Mouse (Mus musculus): ENCODE results near the gene Myh9.
"Not testable (repeated sequence)": the region's sequence is repeated elsewhere in the genome, so short reads cannot be mapped to it uniquely, and the experiment has no call there.

Gene Myh9

DNA sequence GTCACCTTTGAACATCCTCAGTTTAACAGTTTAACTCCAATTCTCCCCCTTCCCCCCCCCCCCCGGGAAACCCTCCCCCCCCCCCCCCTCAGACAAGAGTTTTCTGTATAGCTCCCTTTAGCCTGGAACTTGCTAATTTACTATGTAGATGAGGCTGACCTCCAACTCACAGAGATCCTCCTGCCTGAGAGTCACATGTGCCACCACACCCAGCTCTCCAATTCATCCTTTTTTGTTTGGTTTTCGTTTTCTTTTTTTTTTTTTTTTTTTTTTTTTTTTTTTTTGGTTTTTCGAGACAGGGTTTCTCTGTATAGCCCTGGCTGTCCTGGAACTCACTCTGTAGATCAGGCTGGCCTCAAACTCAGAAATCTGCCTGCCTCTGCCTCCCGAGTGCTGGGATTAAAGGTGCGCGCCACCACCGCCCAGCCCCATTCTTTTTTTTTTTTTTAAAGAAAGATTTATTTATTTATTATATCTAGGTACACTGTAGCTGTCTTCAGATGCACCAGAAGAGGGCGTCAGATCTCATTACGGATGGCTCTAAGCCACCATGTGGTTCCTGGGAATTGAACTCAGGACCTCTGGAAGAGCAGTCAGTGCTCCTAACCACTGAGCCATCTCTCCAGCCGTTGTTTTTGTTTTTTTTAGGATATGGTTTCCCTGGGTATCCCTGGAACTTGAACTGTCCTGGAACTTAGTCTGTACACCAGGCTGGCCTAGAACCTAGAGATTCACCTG, 25.4 kb upstream of the Myh9 start:
- DNase-seq (ENCODE audit: low spot score in 2 of 2): not testable (repeated sequence)

DNA sequence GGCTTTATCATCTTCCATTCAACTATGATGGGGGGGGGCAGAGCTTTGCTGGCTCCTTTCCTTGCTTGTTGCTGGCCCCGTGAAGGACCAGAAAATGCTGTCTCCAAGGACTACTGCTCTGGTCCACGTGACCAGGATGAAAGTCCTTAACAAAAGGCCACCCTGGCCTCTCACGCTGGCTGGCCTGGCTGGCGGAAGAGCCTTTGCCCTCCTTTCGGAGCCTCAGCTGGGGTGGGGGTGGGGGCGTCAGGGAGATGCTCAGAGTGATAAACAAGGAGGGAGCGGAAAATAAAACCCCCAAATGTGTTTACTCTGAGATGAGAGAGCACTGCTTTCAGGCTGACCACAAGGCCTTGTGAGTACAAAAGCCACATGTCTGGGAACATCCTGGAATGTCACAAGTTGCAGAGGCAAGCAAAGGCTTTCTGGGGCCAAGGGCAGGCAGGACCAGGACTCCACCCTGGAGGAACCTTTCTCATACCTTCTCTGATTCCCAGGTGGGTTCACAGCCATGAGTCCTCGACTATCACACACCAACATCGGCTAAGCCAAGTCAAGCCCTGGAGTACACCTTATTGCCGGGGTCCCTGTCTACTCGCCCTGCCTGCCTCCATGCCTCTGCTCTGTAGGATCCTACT, 24.7 kb upstream of the Myh9 start:
- DNase-seq (ENCODE audit: low spot score in 2 of 2): no peak

DNA sequence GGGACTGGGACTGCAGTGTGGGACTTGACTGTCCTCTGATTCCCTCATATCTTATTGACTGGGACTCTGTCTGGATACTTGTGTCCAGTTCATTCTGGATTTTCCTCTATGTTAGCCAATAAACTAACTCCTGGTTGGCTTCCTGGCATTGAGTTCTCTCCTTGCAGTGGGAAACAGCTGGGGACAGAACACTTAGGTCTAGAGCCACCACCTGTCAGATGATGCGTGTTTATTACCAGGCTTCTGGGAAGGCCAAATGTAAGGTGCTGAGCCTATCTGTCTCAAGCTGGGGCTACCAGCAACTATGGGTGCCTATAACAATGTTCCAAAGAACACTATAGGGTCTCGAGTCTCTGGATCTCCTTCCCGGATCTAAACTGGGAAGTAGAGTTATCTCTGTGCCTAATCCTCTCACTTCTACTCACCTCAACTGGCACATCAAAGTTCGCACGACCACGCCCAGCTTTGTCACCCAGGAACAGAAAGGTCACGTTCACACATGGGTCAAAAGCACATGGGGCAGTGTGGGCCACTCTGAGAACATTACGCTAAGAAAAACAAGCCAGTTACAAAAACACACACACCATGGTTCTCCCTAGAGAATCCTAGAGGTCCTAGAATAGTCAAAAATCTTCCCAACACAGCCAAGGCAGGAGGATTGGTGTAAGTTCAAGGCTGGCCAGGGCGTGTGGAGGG, 22.2 kb upstream of the Myh9 start:
- no peak for DNase-seq (ENCODE audit: low spot score in 2 of 2)

DNA sequence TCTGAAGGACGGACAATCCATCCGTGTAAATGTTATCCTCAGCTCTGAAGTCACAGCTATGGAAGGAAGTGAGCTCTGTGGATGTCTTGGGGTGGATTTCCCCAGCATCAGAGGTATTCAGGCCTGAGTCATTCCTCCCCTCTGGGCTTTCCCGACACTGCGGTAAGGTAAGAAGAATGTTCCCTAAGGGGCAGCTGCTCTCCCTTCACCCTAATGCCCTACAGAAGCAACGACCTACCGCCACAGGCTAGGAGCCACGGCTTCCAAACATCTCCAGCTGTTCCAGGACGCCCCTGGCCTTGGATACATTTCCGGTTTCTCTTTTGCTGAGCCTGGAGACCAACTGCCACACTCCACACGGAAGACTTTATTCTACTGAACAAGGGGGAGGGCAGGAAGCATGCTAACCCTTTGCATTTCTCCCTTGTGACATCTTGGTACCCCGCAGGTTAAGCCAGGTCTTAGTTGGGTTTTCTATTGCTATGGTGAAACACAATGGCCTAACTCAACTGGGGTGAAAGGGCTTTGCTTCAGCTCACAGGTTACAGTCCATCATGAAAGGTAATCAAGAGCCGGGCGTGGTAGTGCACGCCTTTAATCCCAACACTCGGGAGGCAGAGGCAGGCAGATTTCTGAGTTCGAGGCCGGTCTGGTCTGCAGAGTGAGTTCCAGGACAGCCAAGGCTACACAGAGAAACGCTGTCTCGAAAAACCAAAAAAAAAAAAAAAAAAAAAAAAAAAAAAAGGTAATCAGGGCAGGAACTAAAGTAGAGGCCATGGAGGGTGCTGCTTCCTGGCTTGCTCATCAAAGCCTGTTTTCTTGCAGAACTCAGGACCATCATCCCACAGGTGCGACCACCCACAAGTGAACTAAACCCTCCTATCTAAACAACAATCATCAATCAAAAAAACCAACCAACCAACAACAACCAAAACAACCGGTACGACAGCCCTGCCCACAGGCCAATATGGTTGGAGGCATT, 21.3 kb upstream of the Myh9 start:
- no peak for DNase-seq (ENCODE audit: low spot score in 2 of 2)

DNA sequence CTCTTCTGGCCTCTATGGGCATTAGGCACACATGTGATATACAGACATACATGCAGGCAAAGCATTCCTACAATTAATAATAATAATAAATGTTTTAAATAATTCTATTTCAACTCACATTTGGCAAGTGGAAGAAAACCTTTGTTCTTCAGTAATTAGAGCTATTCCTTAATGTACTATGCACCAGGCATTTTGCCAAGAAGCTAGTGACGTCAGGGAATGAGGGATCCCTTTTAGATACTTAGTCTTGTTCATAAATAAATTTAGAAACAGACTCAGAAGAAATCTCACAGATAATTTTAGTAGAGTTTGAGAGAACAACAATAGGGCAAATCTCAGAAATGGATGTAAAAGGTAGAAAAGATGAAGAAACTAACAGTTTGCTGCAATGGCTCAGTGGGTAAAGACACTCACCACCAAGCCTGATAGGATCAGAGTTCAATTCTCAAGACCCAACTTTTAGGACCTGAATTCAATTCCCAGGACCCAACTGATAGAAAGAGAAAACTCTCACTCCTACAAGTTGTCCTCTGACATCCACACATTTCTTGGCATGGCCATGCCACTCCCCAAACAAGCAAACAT, 18.2 kb upstream of the Myh9 start:
- DNase-seq (ENCODE audit: low spot score in 2 of 2): no peak

DNA sequence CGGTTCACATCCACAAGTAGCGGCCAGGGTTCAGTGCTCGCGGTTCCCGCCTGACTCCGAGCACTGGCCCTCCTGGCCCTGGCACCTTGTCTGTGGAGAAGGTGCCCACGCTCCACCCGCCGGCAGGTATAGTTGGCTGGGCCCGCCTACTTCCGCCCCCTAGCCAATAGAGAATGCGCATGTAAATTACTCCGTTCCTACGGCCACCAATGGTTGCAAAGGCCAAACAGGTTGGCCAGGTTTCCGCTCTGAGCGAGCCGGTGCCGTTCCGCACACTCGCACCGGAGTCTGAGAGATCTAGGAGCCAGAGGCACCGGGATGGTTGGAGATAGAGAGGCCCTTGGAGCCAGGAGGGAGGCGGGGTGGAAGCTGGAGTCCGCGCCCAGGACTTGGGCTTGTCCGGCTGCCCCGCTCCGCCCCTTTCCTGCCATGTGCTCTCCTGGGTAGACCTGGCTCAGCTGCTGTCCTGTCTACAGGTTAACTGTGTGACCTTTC, 15.7 kb upstream of the Myh9 start:
- peak in 1 of 2 experiments; percentile 60 for DNase-seq (ENCODE audit: low spot score in 2 of 2)

DNA sequence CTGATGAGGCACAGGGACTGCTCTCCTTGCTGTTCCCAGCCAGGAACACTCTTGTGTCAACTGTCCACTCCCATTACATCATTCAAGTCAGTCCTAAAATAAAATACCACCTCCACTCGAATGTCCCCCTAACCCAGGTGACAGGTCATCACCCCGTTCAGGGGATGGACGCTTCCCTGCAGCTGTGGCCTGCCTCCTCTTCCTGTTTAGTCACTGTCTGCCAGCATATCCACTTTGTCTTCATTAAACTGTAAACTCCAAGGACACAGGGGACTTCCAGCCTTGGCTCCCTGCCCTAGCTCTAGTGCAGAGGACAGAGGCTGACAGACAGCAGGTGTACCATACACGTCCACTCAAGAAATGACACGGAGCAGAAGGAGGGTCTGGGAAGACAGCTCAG, 14.6 kb upstream of the Myh9 start:
- DNase-seq (ENCODE audit: low spot score in 2 of 2): no peak

DNA sequence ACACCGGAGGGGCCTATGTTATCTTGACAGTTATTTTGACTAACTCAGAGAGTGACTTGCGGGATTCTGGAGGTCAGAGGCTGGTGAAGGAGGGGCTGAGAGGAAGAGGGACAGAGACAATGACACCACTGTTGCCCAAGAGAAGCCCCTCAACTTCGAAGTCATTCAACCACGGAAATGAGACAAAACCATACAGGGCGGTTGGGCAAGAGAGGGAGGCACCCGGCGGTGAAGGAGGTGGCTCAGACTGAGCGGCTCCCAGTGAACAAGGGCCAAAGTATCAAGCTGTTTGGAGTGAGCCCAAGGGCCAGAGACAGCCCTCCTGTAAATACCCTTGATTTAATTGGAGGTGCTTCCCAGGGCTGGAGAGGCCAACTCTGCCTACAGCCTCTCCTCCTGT, 13.3 kb upstream of the Myh9 start:
- no peak for DNase-seq (ENCODE audit: low spot score in 2 of 2)

DNA sequence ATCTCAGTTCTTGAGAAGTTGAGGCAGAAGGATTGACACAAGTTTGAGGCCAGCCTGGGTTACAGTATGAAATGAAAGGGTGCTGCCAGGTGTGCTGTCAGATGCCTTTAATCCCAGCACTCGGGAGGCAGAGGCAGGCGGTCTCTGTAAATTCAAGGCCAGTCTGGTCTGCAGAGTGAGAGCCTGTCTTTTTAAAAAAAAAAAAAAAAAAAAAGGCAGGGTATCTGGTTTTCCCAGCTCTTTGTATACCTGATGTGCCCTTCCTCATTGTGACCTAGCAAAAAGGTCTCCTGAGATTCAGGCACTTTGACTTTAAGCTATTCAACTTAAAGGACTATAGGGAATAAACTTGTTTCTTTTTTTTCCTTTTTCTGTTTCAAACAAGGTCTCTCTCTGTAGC, 10.0 kb upstream of the Myh9 start:
- no peak for DNase-seq (ENCODE audit: low spot score in 2 of 2)

DNA sequence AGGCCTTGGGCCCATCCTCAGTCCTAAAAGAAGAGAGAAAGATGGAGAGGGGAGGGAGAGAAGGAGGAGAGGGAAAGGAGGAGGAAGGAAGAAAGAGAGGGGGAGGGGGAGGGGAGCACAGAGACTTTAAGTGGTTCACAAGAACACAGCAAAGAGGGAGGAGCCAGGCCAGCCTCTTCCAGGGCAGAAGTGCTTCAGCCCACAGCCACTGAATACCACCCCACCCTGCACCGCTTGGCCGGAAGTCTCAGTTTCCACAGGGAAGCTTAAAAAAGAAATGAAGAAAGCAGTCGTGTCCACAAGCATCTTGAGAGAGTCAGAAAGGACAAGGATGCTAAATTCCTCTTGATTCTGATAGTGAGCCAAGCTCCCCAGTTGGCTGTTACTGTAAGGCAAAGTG, 9.2 kb upstream of the Myh9 start:
- no peak for DNase-seq (ENCODE audit: low spot score in 2 of 2)

DNA sequence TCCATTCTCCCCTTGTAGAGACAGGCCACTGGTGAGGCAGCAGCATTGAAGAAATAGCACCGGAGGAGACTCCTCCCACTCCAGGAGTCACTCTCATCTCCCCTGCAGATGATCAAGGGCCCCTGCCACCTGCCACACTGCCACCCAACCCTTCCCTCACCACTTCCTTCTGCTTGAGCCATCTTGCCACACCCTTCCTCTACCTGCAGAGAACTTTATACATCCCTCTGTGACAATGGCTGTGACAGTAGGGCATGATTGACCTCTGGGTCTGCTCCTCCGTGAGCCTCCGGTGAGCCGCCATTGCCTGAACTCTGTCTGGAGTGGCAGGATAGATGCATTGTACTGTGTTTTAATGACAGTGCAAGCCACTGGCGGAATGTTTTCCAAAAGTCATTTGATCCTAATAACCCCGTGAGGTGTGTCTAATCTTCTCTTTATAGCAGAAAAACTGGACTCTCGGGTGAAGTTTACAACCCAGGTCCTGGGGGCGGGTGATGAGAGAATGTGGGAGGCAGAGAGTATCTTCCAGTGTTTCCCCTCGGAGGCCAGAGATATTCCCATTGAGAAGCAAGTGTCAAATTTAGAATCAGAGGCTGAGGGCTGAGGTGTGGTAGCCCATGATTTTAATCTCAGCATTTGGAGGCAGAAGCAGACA, 7.7 kb upstream of the Myh9 start:
- DNase-seq (ENCODE audit: low spot score in 2 of 2): peak in 1 of 2 experiments; percentile 71

DNA sequence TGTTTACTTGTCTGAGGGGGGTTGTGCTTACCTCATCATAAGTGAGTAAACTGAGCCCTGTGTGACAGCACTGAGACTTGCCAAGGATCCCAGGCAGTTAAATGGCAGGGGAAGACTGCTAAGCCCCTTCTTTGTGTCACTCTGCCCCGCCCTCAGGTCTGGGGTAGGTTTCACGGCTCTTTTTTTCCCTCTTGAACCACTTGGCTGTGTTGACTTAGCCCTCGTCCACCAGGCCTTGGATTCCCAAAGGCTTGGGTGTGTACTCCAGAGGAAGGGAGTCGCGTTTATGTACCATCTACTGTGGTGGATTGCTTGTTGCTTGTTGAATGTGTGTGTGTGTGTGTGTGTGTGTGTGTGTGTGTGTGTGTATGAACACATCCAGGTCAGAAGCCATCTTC, 7.1 kb upstream of the Myh9 start:
- DNase-seq (ENCODE audit: low spot score in 2 of 2): no peak

DNA sequence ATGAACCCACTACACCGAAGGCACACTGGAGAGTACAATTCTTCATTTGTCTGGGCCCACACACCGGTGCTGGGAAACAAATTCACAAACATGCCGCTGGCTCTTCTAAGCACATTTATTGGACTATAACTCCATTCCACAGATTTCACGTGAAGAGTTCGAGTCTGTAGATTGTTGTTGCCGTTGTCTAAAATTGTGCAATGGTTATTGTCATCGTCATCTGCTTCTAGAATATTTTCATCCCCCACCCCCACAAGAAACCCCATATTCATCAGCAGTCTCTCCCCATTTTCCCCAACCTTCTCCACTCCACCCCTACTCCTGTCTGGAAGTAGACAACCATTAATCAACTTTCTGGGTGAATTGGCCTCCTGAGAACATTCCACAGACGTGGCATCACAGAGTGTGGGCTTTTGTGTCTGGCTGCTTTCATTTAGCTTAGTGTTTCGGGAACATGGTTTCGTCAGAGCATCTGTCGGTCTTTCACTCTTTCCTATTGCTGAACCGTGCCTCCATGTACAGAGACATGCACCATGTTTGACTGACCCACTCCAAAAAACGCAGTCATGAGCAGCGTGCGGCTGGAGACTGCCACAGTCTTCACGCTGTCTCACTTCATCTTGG, 6.6 kb upstream of the Myh9 start:
- DNase-seq (ENCODE audit: low spot score in 2 of 2): no peak

DNA sequence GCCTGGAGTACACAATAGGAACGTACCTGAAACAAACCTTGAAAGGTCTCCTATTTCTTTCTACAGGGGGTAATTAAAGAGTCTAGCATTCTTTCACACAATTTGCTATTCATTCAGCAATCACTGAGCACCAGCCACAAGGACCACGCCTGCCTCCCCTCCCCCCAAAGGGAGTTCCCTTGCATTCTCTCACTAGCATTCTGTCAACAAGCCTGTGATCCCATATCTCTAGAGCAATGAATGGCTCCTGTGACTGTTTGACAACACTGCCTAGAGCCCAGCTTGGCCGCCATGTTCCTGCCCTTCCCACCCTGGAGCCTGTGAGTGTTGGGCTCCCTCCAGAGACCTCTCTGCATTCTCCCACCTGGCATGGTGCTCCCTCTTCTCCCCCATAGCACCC, 5.9 kb upstream of the Myh9 start:
- no peak for DNase-seq (ENCODE audit: low spot score in 2 of 2)

DNA sequence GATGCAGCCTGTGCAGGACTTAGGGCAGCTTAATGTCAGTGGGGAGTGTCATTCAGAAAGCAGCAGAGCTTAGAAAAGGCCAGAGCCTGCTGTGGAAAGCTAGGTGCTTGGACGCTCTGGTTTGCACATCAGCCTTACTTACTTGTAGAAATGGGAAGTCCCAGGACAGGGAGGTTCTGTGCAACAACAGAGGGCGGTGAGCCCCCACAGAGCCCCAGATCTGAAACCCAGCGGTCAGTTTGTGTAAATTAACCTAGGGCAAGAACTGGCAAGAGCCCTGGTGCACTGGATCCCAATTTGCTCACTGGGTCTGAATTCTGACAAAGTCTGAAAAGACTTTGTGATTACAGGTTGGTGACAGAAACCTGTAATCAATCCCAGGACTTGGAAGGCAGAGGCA, 5.1 kb upstream of the Myh9 start:
- DNase-seq (ENCODE audit: low spot score in 2 of 2): no peak

DNA sequence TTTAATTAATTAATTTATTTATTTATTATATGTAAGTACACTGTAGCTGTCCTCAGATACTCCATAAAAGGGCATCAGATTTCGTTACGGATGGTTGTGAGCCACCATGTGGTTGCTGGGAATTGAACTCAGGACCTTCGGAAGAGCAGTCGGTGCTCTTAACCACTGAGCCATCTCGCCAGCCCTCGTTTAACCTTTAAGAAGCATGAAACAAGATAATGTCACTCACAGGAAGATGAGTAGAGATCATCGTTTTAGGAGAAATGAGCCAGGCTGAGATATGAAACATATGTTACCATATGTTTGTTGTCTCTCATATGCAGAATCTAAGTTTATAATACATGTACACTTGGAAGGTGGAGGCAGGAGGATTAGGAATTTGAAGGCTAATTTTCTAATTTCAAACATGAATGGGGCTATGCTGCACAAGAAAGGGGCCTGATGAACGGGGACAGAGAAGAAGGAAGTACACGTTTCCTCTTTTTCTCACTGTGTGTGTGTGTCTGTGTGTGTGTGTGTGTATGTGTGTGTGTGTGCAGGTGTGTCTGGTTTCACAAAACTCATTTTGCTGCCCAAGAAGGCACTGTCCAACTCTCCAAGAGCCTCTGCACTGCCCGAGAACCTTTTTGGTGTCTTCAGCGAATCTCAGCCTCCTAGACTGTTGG, 4.1 kb upstream of the Myh9 start:
- DNase-seq (ENCODE audit: low spot score in 2 of 2): peak in 1 of 2 experiments; percentile 59

DNA sequence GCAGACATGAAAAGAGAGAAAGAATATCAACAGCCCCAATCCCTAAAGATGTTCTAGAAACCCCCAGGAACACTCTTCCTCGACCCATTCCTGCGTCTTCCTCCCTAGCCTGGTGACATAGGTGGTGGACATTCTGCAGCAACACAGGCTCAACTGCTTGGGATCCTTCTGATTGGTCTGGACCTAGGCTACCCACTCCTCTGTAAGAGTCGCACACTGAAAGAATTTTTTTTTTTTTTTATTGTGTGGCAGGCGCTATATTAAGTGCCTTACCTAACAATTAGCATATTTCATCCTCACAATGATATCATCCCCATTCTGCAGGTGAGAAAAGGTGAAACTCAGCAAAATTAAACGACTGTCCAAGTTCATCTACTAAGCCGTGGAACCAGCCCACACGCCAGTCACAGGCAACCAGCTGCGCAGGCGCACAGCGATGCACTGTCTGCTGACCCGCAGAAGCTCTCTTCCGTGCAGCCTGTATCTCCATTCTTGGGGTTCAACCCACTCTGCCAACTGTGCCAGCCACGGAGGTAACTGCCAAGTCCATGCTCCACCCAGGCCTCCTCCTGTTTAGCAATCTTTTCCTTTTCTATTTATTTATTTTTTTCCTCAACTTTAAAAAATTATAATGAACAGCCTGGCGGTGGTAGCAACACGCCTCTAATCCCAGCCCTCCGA, 3.1 kb upstream of the Myh9 start:
- DNase-seq (ENCODE audit: low spot score in 2 of 2): no peak

DNA sequence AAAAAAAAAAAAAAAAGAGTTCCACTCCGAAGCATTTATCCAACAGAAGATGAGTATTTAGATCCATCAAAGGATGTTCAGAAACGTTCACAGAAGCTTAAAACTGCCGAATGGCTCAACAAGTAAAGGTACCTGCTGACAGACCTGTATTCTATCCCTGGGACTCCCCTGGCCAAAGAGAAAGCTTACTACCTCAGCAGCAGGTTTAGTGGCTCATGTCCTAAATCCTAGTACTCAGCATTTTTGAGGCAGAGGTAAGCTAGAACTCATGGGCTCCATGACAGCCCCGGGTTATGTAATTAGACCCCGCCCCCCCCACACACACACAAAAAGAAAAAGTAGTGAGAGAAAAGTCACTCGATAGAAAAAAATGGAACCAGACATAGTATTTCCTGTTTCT, 2.1 kb upstream of the Myh9 start:
- no peak for DNase-seq (ENCODE audit: low spot score in 2 of 2)

DNA sequence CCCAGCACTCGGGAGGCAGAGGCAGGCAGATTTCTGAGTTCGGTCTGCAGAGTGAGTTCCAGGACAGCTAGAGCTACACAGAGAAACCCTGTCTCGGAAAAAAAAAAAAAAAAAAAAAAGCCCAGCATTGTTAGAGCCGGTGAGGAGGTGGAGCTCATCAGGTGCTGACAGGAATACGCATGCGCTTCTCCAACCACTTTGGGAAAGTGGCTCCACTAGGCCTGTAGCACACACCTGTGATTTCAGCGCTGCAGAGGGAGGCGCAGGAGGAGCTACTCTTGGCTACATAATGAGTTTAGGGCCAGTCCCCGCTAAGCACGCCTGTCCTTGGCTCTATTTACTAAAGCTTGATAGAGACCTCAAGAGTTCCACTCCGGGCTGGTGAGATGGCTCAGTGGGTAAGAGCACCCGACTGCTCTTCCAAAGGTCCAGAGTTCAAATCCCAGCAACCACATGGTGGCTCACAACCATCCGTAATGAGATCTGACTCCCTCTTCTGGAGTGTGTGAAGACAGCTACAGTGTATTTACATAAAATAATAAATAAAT, 1.6 kb upstream of the Myh9 start:
- not testable (repeated sequence) for DNase-seq (ENCODE audit: low spot score in 2 of 2)

Measured in natural killer cell, adult 2 months (primary cell).